Mouse (Mus musculus): ENCODE measurements around the gene Unc79.

The Unc79 gene

GRCm38 (mm10) chr12:103042711-103043110 lies 94.1 kb downstream of the Unc79 start:
- no peak for DNase-seq

- DNase-seq, result no peak
These were observed 95.8 kb downstream of the Unc79 start for GRCm38 (mm10) chr12:103044422-103044821.

GRCm38 (mm10) chr12:103049865-103050264 lies 101.2 kb downstream of the Unc79 start:
- DNase-seq, result no peak

- DNase-seq, result no peak
These were observed 110.8 kb downstream of the Unc79 start for GRCm38 (mm10) chr12:103059321-103060053.

- no peak for DNase-seq
These were observed 112.1 kb downstream of the Unc79 start for GRCm38 (mm10) chr12:103060791-103061190.

- no peak for DNase-seq
These were observed 113.5 kb downstream of the Unc79 start for GRCm38 (mm10) chr12:103062133-103062532.

- peak; percentile 41 to 44 for DNase-seq
These were observed 116.3 kb downstream of the Unc79 start for GRCm38 (mm10) chr12:103064944-103065343.

GRCm38 (mm10) chr12:103068161-103068560 lies 119.5 kb downstream of the Unc79 start:
- no peak for DNase-seq

- no peak for DNase-seq
These were observed 120.9 kb downstream of the Unc79 start for GRCm38 (mm10) chr12:103069565-103069964.

GRCm38 (mm10) chr12:103073953-103074352 lies 125.3 kb downstream of the Unc79 start:
- no peak for DNase-seq

- DNase-seq, result no peak
These were observed 130.1 kb downstream of the Unc79 start for GRCm38 (mm10) chr12:103078751-103079150.

- DNase-seq, result no peak
These were observed 131.4 kb downstream of the Unc79 start for GRCm38 (mm10) chr12:103080055-103080454.

- DNase-seq, result no peak
These were observed 143.2 kb downstream of the Unc79 start for GRCm38 (mm10) chr12:103091831-103092230.

- no peak for DNase-seq
These were observed 146.5 kb downstream of the Unc79 start for GRCm38 (mm10) chr12:103095160-103095559.

GRCm38 (mm10) chr12:103099185-103099584 lies 150.5 kb downstream of the Unc79 start:
- no peak for DNase-seq

- no peak for DNase-seq
These were observed 151.4 kb downstream of the Unc79 start for GRCm38 (mm10) chr12:103100088-103100487.

GRCm38 (mm10) chr12:103103041-103103440 lies 154.4 kb downstream of the Unc79 start:
- no peak for DNase-seq

- DNase-seq, result no peak
These were observed 154.9 kb downstream of the Unc79 start for GRCm38 (mm10) chr12:103103601-103104000.

GRCm38 (mm10) chr12:103109301-103109700 lies 160.6 kb downstream of the Unc79 start:
- no peak for DNase-seq

- DNase-seq, result no peak
These were observed 168.0 kb downstream of the Unc79 start for GRCm38 (mm10) chr12:103116639-103117038.

GRCm38 (mm10) chr12:103117517-103118193 lies 169.0 kb downstream of the Unc79 start:
- DNase-seq, result no peak

GRCm38 (mm10) chr12:103121928-103122327 lies 173.3 kb downstream of the Unc79 start:
- DNase-seq, result no peak

- DNase-seq, result no peak
These were observed 175.2 kb downstream of the Unc79 start for GRCm38 (mm10) chr12:103123861-103124260.

- DNase-seq, result no peak
These were observed 180.3 kb downstream of the Unc79 start for GRCm38 (mm10) chr12:103128914-103129313.
